Mouse (Mus musculus): Measurements from ENCODE around the gene H2afy.

GRCm38 (mm10) chr13:56081656-56082055, 54.5 kb downstream of the H2afy start:
- TF ChIP-seq CTCF (IDR thresholded peaks at IDR 0.05; ENCODE audit: extremely low read depth, insufficient read length, insufficient replicate concordance, low read depth, low read length) (no peak), POLR2A (IDR thresholded peaks at IDR 0.05; ENCODE audit: low read depth, low read length) (no peak)

Measured in small intestine, adult 2 months (tissue).